Mouse (Mus musculus): ENCODE results near the gene Tubb2a. TPM values are rescaled to one million over a fixed set of nuclear protein-coding genes. Genes with fewer than 3 reads are reported as not detected.

Gene Tubb2a
- polyA plus RNA-seq, 1 experiment from 2014 or later, result 2,201 TPM

DNA sequence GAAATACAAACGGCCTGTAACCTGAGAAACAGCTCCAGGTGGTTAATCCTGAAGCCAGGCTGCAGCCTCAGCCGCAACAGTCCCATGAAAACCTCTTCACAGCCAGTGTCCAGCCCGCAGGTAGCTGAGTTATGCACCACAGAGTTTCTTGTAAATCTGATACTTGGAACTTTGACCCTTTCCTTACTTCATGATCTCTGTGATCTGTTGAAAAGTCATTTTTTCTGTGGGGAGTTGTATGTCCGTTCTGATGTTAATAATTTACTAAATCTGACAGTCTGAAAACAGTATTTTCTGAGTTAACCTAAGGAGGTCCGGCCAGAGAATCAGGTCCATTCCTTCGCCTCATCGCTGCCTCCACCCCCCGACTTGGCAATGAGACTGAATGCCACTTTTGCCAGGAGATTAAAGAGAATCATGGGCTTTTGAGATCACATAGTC is 38.9 kb downstream of the Tubb2a start:
- H3K27ac ChIP-seq (replicated peaks; ENCODE audit: low read depth, low read length), result no peak overlapping the region
- 38% methylated on average over 8 of the region's 8 CpGs for WGBS
- no peak overlapping the region for H3K4me3 ChIP-seq (replicated peaks; ENCODE audit: low read depth, low read length)
- DNase-seq (no peak), ATAC-seq (ENCODE audit: low FRiP score, low TSS enrichment) (no peak)
- H3K4me1 ChIP-seq (ENCODE audit: control insufficient read depth, insufficient read depth, low read length), result peaks cover 11% of the 10 kb centered on the region
- peak overlapping the region; percentile 85 for H3K4me2 ChIP-seq (ENCODE audit: low read length)
- no peak overlapping the region; the same call in 1 of the 2 replicates for H3K9ac ChIP-seq (replicated peaks; ENCODE audit: low read length)
- no peaks in the 10 kb centered on the region for H3K9me3 ChIP-seq (ENCODE audit: control insufficient read depth, low read length)
- H3K36me3 ChIP-seq (ENCODE audit: control insufficient read depth, insufficient read depth, low read length), result no peaks in the 10 kb centered on the region
- no peaks in the 10 kb centered on the region for H3K27me3 ChIP-seq (ENCODE audit: control insufficient read depth, insufficient read depth, low read length)

DNA sequence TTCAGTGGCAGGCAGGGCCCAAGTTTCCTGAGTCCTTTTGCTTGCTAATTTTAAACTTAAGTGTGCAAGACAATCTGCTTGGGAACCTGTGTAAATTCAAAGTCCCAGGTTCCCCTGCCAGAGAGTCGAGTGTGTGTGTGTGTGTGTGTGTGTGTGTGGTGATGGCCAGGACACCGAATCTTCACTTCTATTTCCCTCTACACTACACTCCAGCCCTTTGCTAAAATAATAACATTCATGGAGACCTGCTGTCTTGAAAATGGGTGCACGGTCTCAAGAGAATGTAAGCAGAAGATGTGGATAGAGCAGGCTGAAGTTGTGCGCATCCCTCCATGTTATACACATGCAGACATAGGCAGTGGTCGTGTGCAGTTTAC is 39.8 kb downstream of the Tubb2a start:
- Histone ChIP-seq H3K4me3 (replicated peaks; ENCODE audit: low read depth, low read length) (peak overlapping the region; percentile 64), H3K4me1 (ENCODE audit: control insufficient read depth, insufficient read depth, low read length) (peaks cover 11% of the 10 kb centered on the region), H3K36me3 (ENCODE audit: control insufficient read depth, insufficient read depth, low read length) (no peaks in the 10 kb centered on the region), H3K9ac (replicated peaks; ENCODE audit: low read length) (peak overlapping the region; percentile 89), H3K9me3 (ENCODE audit: control insufficient read depth, low read length) (no peaks in the 10 kb centered on the region), H3K4me2 (ENCODE audit: low read length) (peak overlapping the region; percentile 85), H3K27ac (replicated peaks; ENCODE audit: low read depth, low read length) (peak overlapping the region; percentile 87), H3K27me3 (ENCODE audit: control insufficient read depth, insufficient read depth, low read length) (no peaks in the 10 kb centered on the region)
- ATAC-seq (ENCODE audit: low FRiP score, low TSS enrichment) (no peak), DNase-seq (peak; percentile 15)
- WGBS, result 41% methylated on average over 5 of the region's 5 CpGs

- Histone ChIP-seq H3K36me3 (ENCODE audit: control insufficient read depth, insufficient read depth, low read length) (peaks cover 5% of the 10 kb centered on the region), H3K4me1 (ENCODE audit: control insufficient read depth, insufficient read depth, low read length) (peaks cover 11% of the 10 kb centered on the region), H3K27me3 (ENCODE audit: control insufficient read depth, insufficient read depth, low read length) (no peaks in the 10 kb centered on the region), H3K9ac (replicated peaks; ENCODE audit: low read length) (peak within 1 kb of the TSS; percentile 89), H3K4me2 (ENCODE audit: low read length) (peak within 1 kb of the TSS; percentile 85), H3K27ac (replicated peaks; ENCODE audit: low read depth, low read length) (peak within 1 kb of the TSS; percentile 87), H3K9me3 (ENCODE audit: control insufficient read depth, low read length) (no peaks in the 10 kb centered on the region), H3K4me3 (replicated peaks; ENCODE audit: low read depth, low read length) (peak within 1 kb of the TSS; percentile 64)
- DNase-seq (peak; percentile 98), ATAC-seq (ENCODE audit: low FRiP score, low TSS enrichment) (peak; percentile 95)
- under 1% methylated on average over 37 of the region's 37 CpGs for WGBS
These were observed 40.4 kb downstream of the Tubb2a start, which contains the start of gene Bphl for GRCm38 (mm10) chr13:34037172-34038055. Gene Bphl (plus strand): TSS chr13:34037597.

GRCm38 (mm10) chr13:34036726-34037125 is 41.1 kb downstream of the Tubb2a start:
- DNase-seq, result no peak
- Histone ChIP-seq H3K9me3 (ENCODE audit: control insufficient read depth, low read length) (no peaks in the 10 kb centered on the region), H3K9ac (replicated peaks; ENCODE audit: low read length) (no peak overlapping the region; the same call in 1 of the 2 replicates), H3K4me1 (ENCODE audit: control insufficient read depth, insufficient read depth, low read length) (peaks cover 11% of the 10 kb centered on the region), H3K4me2 (ENCODE audit: low read length) (no peak overlapping the region), H3K27me3 (ENCODE audit: control insufficient read depth, insufficient read depth, low read length) (no peaks in the 10 kb centered on the region), H3K4me3 (replicated peaks; ENCODE audit: low read depth, low read length) (no peak overlapping the region), H3K27ac (replicated peaks; ENCODE audit: low read depth, low read length) (peak overlapping the region; percentile 87; the same call in 1 of the 2 replicates), H3K36me3 (ENCODE audit: control insufficient read depth, insufficient read depth, low read length) (peaks cover 6% of the 10 kb centered on the region)
- 83% methylated on average over 5 of the region's 5 CpGs for WGBS
- ATAC-seq (ENCODE audit: low FRiP score, low TSS enrichment), result no peak

DNA sequence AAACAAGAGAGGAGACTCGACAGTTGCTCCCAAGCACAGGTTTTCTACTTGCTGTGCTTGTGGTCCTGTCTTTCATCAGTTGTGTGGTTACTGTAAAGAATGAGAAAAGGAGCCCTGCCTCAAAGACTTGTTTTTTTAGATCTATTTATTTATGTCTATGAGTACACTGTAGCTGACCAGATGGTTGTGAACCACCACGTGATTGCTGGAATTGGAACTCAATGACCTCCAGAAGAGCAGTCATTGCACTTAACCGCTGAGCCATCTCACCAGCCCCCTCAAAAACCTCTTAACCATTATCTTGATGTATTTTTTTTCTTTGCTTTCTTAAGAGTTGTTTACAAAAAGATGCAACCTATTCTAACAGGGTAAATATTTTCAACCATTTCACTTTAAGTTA is 42.4 kb downstream of the Tubb2a start:
- DNase-seq, result no peak
- no peak overlapping the region for H3K27ac ChIP-seq (replicated peaks; ENCODE audit: low read depth, low read length)
- H3K4me2 ChIP-seq (ENCODE audit: low read length), result no peak overlapping the region
- no peak overlapping the region for H3K4me3 ChIP-seq (replicated peaks; ENCODE audit: low read depth, low read length)
- peaks cover 6% of the 10 kb centered on the region for H3K36me3 ChIP-seq (ENCODE audit: control insufficient read depth, insufficient read depth, low read length)
- no peak for ATAC-seq (ENCODE audit: low FRiP score, low TSS enrichment)
- H3K9me3 ChIP-seq (ENCODE audit: control insufficient read depth, low read length), result no peaks in the 10 kb centered on the region
- no peaks in the 10 kb centered on the region for H3K27me3 ChIP-seq (ENCODE audit: control insufficient read depth, insufficient read depth, low read length)
- peaks cover 11% of the 10 kb centered on the region for H3K4me1 ChIP-seq (ENCODE audit: control insufficient read depth, insufficient read depth, low read length)
- no peak overlapping the region for H3K9ac ChIP-seq (replicated peaks; ENCODE audit: low read length)
- WGBS, result 94% methylated on average over 3 of the region's 3 CpGs

DNA sequence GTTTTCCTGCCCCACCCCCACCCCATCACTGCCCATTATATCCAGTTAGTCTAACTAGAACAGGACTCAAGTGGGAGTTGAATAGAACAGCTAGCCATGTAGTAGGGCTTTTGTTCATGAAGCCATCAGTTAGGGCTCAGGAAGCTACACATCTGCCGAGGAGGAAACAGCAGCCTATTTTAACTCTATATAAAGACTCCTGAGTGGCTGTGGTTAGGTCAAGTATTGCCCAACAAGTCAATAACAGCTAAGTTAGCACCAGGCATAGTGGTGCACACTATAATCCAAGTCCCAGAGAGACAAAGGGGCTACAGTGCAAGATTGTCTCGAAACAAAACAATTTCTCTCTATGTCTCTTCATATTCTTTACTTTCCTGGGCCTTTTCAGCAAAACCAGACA is 45.8 kb downstream of the Tubb2a start:
- Histone ChIP-seq H3K4me1 (ENCODE audit: control insufficient read depth, insufficient read depth, low read length) (no peaks in the 10 kb centered on the region; the same call in 1 of the 2 replicates), H3K4me3 (replicated peaks; ENCODE audit: low read depth, low read length) (no peak overlapping the region), H3K9me3 (ENCODE audit: control insufficient read depth, low read length) (no peaks in the 10 kb centered on the region), H3K9ac (replicated peaks; ENCODE audit: low read length) (no peak overlapping the region), H3K4me2 (ENCODE audit: low read length) (no peak overlapping the region), H3K27me3 (ENCODE audit: control insufficient read depth, insufficient read depth, low read length) (no peaks in the 10 kb centered on the region), H3K36me3 (ENCODE audit: control insufficient read depth, insufficient read depth, low read length) (peaks cover 18% of the 10 kb centered on the region), H3K27ac (replicated peaks; ENCODE audit: low read depth, low read length) (no peak overlapping the region)
- WGBS, result 70% methylated on average over 2 of the region's 2 CpGs
- DNase-seq (no peak), ATAC-seq (ENCODE audit: low FRiP score, low TSS enrichment) (no peak)

Other genes starting within 250 kb of the Tubb2a start
- gene Serpinb6e, start 234.6 kb downstream of the Tubb2a start, polyA plus RNA-seq (2014; fragmentation: Nextera tagmentation; extraction: Ambion mirVana), result not detected in 2 replicates
- 0.16 TPM in 1 of 2 replicates, not detected in the other for gene Serpinb6c, start 172.3 kb downstream of the Tubb2a start, polyA plus RNA-seq (2014; fragmentation: Nextera tagmentation; extraction: Ambion mirVana)
- gene Nqo2, start 113.3 kb downstream of the Tubb2a start, polyA plus RNA-seq (2014; fragmentation: Nextera tagmentation; extraction: Ambion mirVana), result 4.7 and 9.4 TPM in 2 replicates
- 4.2 and 4.7 TPM in 2 replicates for gene Ripk1, start 75.6 kb downstream of the Tubb2a start, polyA plus RNA-seq (2014; fragmentation: Nextera tagmentation; extraction: Ambion mirVana)
- gene Serpinb6a, start 75.2 kb downstream of the Tubb2a start, polyA plus RNA-seq (2014; fragmentation: Nextera tagmentation; extraction: Ambion mirVana), result 31.0 and 40.0 TPM in 2 replicates
- 28.7 and 36.8 TPM in 2 replicates for gene Bphl, start 40.4 kb downstream of the Tubb2a start, polyA plus RNA-seq (2014; fragmentation: Nextera tagmentation; extraction: Ambion mirVana)
- 758 and 1,005 TPM in 2 replicates for gene Tubb2b, start 52.5 kb upstream of the Tubb2a start, polyA plus RNA-seq (2014; fragmentation: Nextera tagmentation; extraction: Ambion mirVana)
- gene Psmg4, start 85.0 kb upstream of the Tubb2a start, polyA plus RNA-seq (2014; fragmentation: Nextera tagmentation; extraction: Ambion mirVana), result 79.2 and 96.7 TPM in 2 replicates